Mouse (Mus musculus) gonadal fat pad, adult 2 months (tissue): ENCODE results near the gene Efcc1. TPM values are rescaled to one million over a fixed set of nuclear protein-coding genes. Genes with fewer than 3 reads are reported as not detected.

Experiments used
- DNase-seq: peaks from one replicate; pipeline ENCODE4 v3.0.0-alpha.2; 2012; ENCODE audit warnings: low read depth
- polyA plus RNA-seq: library from polyadenylated mRNA; depleted of rRNA; stranded (reverse); fragments of >200 nt; gene quantifications from 2 replicates; pipeline ENCODE4 v1.2.3, GENCODE M21; 2012; rRNA removed

The Efcc1 gene
- 2.9 and 6.2 TPM in 2 replicates for polyA plus RNA-seq

GRCm38 (mm10) chr6:87730591-87731462 lies at the start of gene Efcc1:
Efcc1 (plus strand) TSS chr6:87730869.
- no peak for DNase-seq

- no peak for DNase-seq
Observed at GRCm38 (mm10) chr6:87695947-87696346, 34.7 kb upstream of the Efcc1 start.

GRCm38 (mm10) chr6:87696544-87696943 lies 34.1 kb upstream of the Efcc1 start:
- no peak for DNase-seq

GRCm38 (mm10) chr6:87706246-87706645 lies 24.4 kb upstream of the Efcc1 start:
- no peak for DNase-seq

- DNase-seq, result no peak
Observed at GRCm38 (mm10) chr6:87712311-87712710, 18.4 kb upstream of the Efcc1 start.

- DNase-seq, result no peak
Observed at GRCm38 (mm10) chr6:87714091-87714490, 16.6 kb upstream of the Efcc1 start.

- DNase-seq, result no peak
Observed at GRCm38 (mm10) chr6:87722631-87723030, 8.0 kb upstream of the Efcc1 start.

- DNase-seq, result no peak
Observed at GRCm38 (mm10) chr6:87725267-87725912, 5.3 kb upstream of the Efcc1 start.

GRCm38 (mm10) chr6:87728102-87728501 lies 2.6 kb upstream of the Efcc1 start:
- DNase-seq, result no peak

GRCm38 (mm10) chr6:87730141-87730540 lies 528 bp upstream of the Efcc1 start:
- no peak for DNase-seq

GRCm38 (mm10) chr6:87731463-87732095 lies 910 bp downstream of the Efcc1 start:
- DNase-seq, result no peak

- no peak for DNase-seq
Observed at GRCm38 (mm10) chr6:87732151-87733011, 1.7 kb downstream of the Efcc1 start.

- DNase-seq, result no peak
Observed at GRCm38 (mm10) chr6:87733131-87733930, 2.7 kb downstream of the Efcc1 start.

- no peak for DNase-seq
Observed at GRCm38 (mm10) chr6:87734136-87734535, 3.5 kb downstream of the Efcc1 start.

- DNase-seq, result no peak
Observed at GRCm38 (mm10) chr6:87736923-87737322, 6.3 kb downstream of the Efcc1 start.

GRCm38 (mm10) chr6:87737921-87738626 lies 7.4 kb downstream of the Efcc1 start:
- DNase-seq, result no peak

GRCm38 (mm10) chr6:87739898-87740297 lies 9.2 kb downstream of the Efcc1 start:
- no peak for DNase-seq

GRCm38 (mm10) chr6:87740496-87740895 lies 9.8 kb downstream of the Efcc1 start:
- no peak for DNase-seq

- no peak for DNase-seq
Observed at GRCm38 (mm10) chr6:87741978-87742377, 11.3 kb downstream of the Efcc1 start.

GRCm38 (mm10) chr6:87742804-87743203 lies 12.1 kb downstream of the Efcc1 start:
- no peak for DNase-seq
